Mouse (Mus musculus) cerebellum, adult 2 months (tissue): Measurements from ENCODE around the gene Adgrg1. TPM values are rescaled to one million over a fixed set of nuclear protein-coding genes. Genes with fewer than 3 reads are reported as not detected.
A peak's percentile ranks its signal among the peaks of the same experiment; 100 is the strongest.

Source experiments
- DNase-seq, 2 experiments: peaks; one replicate each; pipeline ENCODE4 v3.0.0; 2021
- H3K27ac ChIP-seq: fragments of 200-500 bp; 2 replicates; pipeline ENCODE4 v1.5.1; 2012; ENCODE audit warnings: low read length, control low read depth, inconsistent platforms; ENCODE audit not compliant: insufficient read depth
- H3K27me3 ChIP-seq: fragments of 200-500 bp; 2 replicates; pipeline ENCODE4 v1.6.1; 2012; ENCODE audit warnings: inconsistent platforms, mild to moderate bottlenecking, low read length, moderate library complexity; ENCODE audit not compliant: control insufficient read depth, insufficient read depth
- H3K4me1 ChIP-seq: fragments of 200-500 bp; 2 replicates; pipeline ENCODE4 v1.6.1; 2011; ENCODE audit warnings: low read length; ENCODE audit not compliant: control insufficient read depth, insufficient read depth
- H3K4me3 ChIP-seq: fragments of 200-500 bp; replicated peaks from 2 replicates; pipeline ENCODE3; 2011; ENCODE audit warnings: mild to moderate bottlenecking, low read depth, low read length, control low read depth; ENCODE audit not compliant: insufficient read depth
- CTCF ChIP-seq: fragments of 200-500 bp; IDR thresholded peaks from 2 replicates; pipeline ENCODE4 v1.5.1; 2011; ENCODE audit warnings: low read depth, mild to moderate bottlenecking, control low read depth, low read length, moderate library complexity, borderline replicate concordance; ENCODE audit not compliant: insufficient read depth
- POLR2A ChIP-seq: fragments of 200-500 bp; IDR thresholded peaks from 2 replicates; pipeline ENCODE4 v1.6.1; 2011; ENCODE audit warnings: low read length, control low read depth, borderline replicate concordance; ENCODE audit not compliant: insufficient read depth
- WGBS: fragments of 180-500 bp; shearing (Covaris S2); methylation state at CpG from one replicate; pipeline ENCODE4 v1.1.7; 2018; 5-methylcytosine and 5-hydroxymethylcytosine counted together
- polyA plus RNA-seq: library from polyadenylated mRNA; depleted of rRNA; stranded (reverse); fragments of >200 nt; gene quantifications from 2 replicates; pipeline ENCODE4 v1.2.3, GENCODE M21; 2012

The Adgrg1 gene
- polyA plus RNA-seq, 1 experiment, result 75.8 TPM

DNA sequence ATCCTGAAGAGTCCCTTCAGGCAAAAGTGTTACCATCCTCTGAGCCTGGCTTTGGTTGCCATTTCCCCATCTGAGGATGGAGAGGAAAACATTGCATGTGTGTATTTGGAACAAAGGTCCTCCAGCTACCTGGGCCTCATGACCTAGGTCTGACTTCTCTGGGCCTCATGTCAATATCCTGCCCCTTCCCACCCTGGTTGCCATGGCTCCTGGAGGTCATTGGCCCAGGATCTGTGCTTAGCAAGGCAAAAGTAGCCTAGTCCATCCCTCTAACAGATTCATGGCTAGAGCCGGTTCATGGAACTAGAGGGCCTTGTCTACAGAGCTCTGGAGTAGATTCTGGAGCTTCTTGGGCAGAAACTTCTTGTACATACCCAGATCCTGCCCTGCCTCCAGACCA is 12.3 kb upstream of the Adgrg1 start:
- WGBS, result 82% methylated on average over 1 of the region's 1 CpGs
- no peak for TF ChIP-seq CTCF
- no peak for TF ChIP-seq POLR2A
- Histone ChIP-seq H3K27ac (no peak overlapping the region), H3K4me1 (no peaks in the 10 kb centered on the region), H3K27me3 (no peaks in the 10 kb centered on the region), H3K4me3 (no peak overlapping the region)
- no peak for DNase-seq

- TF ChIP-seq CTCF (no peak), POLR2A (no peak)
- no peaks in the 10 kb centered on the region for H3K4me1 ChIP-seq
- H3K4me3 ChIP-seq, result no peak overlapping the region
- H3K27me3 ChIP-seq, result no peaks in the 10 kb centered on the region
- no peak for DNase-seq
- H3K27ac ChIP-seq, result no peak overlapping the region
- 61% methylated on average over 10 of the region's 10 CpGs for WGBS
Measured at GRCm38 (mm10) chr8:94964828-94965227, 9.7 kb upstream of the Adgrg1 start.

DNA sequence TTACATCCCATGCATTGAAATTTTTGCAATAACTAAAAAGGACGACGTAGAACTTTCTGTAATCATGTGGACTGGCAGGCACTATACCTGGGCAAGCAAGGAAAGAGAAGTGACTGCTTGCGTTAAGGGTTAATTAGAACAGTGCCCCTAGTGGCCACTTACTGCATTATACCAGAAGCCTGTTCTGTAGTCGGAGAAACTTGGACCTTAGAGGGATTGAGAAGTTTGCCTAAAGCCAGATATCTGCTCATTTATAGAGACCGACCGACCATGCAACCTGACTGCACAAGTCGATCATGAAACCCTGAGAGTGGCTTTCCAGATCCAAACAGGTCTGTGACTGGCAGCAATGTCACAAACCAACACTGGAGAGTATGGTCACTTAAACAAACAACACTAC is 8.0 kb upstream of the Adgrg1 start:
- no peaks in the 10 kb centered on the region for H3K27me3 ChIP-seq
- no peak overlapping the region for H3K4me3 ChIP-seq
- 25% methylated on average over 7 of the region's 7 CpGs for WGBS
- DNase-seq, result peak in 1 of 2 experiments; percentile 29
- H3K27ac ChIP-seq, result no peak overlapping the region
- H3K4me1 ChIP-seq, result no peaks in the 10 kb centered on the region
- peak; percentile 40; the same call in 1 of the 2 replicates for TF ChIP-seq CTCF
- no peak for TF ChIP-seq POLR2A

DNA sequence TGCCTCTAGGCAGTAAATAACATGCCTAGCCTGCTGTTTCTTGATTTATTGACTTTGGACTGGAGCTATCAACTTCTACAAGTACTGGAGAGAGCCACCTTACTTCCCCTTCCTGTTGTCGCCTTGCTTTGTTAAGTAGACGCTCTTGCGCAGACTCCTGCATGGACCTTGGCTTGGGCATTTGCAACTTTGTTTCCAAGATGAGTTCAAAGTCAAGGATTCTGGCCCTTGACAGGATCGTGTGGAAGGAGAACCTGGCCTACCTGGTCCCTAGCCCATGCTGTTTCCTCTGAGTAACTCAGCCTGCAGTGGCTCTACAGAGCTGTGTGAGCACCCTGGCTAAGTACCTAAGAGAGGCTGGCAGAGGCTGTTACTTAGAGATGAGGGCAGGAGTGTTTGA is 7.5 kb upstream of the Adgrg1 start:
- DNase-seq, result no peak
- H3K27me3 ChIP-seq, result no peaks in the 10 kb centered on the region
- no peak overlapping the region for H3K27ac ChIP-seq
- no peaks in the 10 kb centered on the region for H3K4me1 ChIP-seq
- TF ChIP-seq POLR2A (no peak), CTCF (no peak)
- no peak overlapping the region for H3K4me3 ChIP-seq
- 85% methylated on average over 4 of the region's 4 CpGs for WGBS

- Histone ChIP-seq H3K4me1 (no peaks in the 10 kb centered on the region), H3K27ac (no peak overlapping the region), H3K27me3 (no peaks in the 10 kb centered on the region), H3K4me3 (no peak overlapping the region)
- TF ChIP-seq POLR2A (no peak), CTCF (no peak)
- DNase-seq, result peak in 1 of 2 experiments; percentile 57
- 51% methylated on average over 3 of the region's 3 CpGs for WGBS
Measured at GRCm38 (mm10) chr8:94967554-94967953, 7.0 kb upstream of the Adgrg1 start.

- H3K27me3 ChIP-seq, result no peaks in the 10 kb centered on the region
- no peak for DNase-seq
- H3K27ac ChIP-seq, result no peak overlapping the region
- no peaks in the 10 kb centered on the region for H3K4me1 ChIP-seq
- no peak overlapping the region for H3K4me3 ChIP-seq
- TF ChIP-seq POLR2A (no peak), CTCF (no peak)
- WGBS, result 94% methylated on average over 9 of the region's 9 CpGs
Measured at GRCm38 (mm10) chr8:94973270-94973669, 1.3 kb upstream of the Adgrg1 start.

DNA sequence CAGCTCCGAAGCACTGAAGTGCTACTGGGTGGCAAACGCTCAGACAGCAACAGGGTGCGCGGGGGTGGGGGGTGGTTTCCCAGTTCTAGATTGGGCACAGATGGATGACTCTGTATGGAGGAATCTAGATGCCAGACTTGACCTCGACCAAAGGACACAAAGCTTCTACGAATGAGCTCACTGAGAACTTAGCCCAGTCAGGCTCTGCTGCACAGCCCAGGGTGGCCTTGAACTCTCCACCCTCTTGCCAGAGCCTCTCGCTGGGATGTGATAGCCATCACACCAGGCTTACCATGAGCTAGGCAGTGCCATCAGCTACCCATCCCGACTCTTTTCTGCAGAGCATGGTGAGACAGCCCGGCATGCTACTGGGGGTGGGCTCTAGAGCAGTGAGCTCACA is 765 bp upstream of the Adgrg1 start:
- TF ChIP-seq CTCF, result no peak
- no peak for TF ChIP-seq POLR2A
- H3K27ac ChIP-seq, result no peak overlapping the region
- 72% methylated on average over 9 of the region's 9 CpGs for WGBS
- no peak overlapping the region for H3K4me3 ChIP-seq
- H3K4me1 ChIP-seq, result no peaks in the 10 kb centered on the region
- H3K27me3 ChIP-seq, result no peaks in the 10 kb centered on the region
- no peak for DNase-seq

DNA sequence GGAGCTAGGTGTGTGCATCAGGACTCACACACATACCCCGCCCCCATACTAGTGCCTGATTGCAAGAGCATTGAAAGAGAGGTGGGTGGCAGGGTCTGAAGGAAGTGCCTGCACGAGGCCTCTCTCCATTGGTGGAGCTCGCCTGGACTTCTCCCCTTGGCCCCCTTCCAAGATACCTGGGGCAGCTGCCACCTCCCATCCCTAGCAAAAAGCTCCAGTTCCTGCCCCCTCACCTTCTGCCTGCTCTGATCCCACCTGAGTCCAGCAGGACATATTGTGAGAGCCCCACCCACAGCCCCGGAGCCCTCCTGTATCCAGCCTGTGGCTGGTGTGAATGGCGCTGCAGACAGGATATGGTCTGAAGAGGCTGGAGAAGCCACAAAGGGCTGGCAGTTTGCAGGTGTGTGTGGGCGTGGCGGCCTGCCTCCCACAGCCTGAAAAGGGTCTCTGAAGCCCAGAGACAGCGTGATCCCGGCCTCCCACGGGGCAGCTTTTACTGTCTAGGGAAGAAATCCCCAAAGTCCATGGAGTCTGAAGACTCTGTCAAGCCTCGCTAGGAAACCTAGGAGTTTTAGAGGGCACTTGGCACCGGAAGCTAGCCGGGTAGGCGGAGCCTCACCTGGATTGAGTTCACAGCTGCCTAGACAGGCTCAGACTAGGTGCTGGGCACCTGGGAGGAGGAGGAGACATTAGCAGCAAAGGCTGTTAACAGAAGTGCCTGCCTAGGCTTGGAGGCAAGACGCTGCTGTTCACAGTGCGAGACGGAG is 2.3 kb downstream of the Adgrg1 start:
- TF ChIP-seq CTCF (no peak), POLR2A (no peak)
- Histone ChIP-seq H3K27ac (no peak overlapping the region), H3K27me3 (no peaks in the 10 kb centered on the region), H3K4me1 (peaks cover 3% of the 10 kb centered on the region), H3K4me3 (no peak overlapping the region)
- DNase-seq, result no peak
- 49% methylated on average over 17 of the region's 17 CpGs for WGBS
